Mouse (Mus musculus): ENCODE measurements around the gene Kirrel2.

- no peak for TF ChIP-seq USF1 (IDR thresholded peaks at IDR 0.05; ENCODE audit: low read depth)
- no peak for TF ChIP-seq POLR2A (IDR thresholded peaks at IDR 0.05; ENCODE audit: insufficient read length, low read depth)
Measured at GRCm38 (mm10) chr7:30493401-30493931, 36.0 kb upstream of the Kirrel2 start, which contains the start of gene Prodh2.

Measured in myocyte (in vitro differentiated cells).